Mouse (Mus musculus) retina, postnatal 1 day (tissue): ENCODE data around the gene Stat3.

Experiments
- DNase-seq: peaks from one replicate; pipeline ENCODE4 v3.0.0-alpha.2; 2012

The Stat3 gene

DNA sequence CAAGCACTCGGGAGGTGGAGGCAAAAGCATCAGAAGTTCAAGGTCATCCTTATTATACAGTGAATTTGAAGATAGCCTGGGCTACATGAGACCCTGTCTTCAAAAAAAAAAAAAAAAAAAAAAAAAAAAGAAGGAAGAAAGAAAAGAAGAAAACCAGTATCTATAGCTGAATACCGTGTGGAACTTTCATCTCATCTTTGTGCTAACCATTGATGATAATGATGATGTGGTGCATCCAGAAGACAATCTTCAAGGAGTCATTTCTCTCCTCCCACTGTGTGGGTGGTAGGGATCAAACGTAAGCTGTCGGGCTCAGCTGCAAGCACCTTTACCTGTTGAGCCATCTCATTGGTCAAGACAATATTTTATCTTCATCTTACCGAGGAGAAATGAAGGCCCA is 21.3 kb downstream of the Stat3 start:
- no peak for DNase-seq

DNA sequence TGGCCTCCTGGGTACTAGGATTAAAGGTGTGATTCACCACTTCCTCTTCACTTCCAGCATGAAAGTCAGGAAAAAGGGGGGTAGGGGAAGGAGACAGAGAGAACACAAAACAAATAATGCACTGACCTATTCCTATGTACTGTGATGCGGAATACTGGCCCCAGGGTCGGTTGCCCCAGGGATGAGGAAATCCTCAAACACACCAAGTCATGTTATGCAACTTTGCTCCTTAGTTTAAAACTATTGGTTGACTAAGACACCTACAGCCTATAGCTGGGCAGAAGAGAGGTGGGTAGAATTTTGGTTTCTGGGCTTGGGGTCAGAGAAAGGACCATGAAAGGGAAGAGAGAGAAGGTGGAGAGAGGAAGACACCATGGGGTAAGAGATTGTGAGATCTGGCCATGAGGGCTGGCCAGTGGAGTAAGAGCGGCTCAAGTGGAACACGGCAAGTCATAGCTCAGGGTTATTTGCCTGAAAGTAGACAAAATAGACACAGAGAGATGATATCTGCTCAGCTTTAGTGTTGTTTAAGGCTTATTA is 22.8 kb downstream of the Stat3 start:
- DNase-seq: no peak

DNA sequence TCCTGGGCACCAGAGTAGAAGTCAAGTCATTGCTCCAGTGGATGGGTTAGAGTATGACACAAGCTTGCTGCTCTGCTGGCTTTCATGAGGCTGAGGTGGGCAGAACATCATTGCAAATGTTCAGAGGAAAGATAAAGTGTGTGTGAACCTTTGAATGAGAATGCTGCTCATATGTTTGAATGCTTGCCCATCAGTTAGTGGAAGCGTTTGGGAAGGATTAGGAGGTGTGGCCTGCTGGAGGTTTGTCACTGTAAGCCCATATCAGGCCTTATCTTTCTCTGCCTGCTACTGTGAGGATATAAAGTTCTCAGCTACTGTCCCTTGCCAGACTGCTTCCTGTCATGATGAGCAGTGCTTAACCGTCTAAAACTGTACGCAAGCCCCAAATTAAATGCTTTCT is 24.3 kb downstream of the Stat3 start:
- DNase-seq: no peak

DNA sequence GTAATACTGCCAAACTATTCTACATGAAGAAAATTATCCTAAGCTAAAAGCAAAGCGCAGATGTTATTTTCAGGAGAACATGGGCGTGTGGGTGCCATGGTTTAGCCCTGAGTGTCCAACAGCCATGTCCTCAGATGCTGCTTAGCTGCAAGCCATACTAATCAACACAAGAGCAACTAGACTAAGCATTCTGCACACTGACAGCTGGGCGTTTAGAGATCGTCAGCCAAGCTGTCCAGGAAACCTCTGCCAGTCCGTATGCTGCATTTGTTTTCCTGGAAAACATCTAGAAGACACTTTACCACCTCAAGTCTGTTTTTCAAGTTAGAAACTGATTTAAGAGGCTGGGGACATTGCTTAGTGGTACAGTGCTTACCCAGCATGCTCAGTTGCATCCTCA is 24.9 kb downstream of the Stat3 start:
- DNase-seq: no peak

- no peak for DNase-seq
Measured at GRCm38 (mm10) chr11:100912401-100913155, 26.8 kb downstream of the Stat3 start.

- DNase-seq: no peak
Measured at GRCm38 (mm10) chr11:100908567-100908966, 30.8 kb downstream of the Stat3 start.

GRCm38 (mm10) chr11:100908112-100908511 is 31.2 kb downstream of the Stat3 start:
- no peak for DNase-seq

- DNase-seq: no peak
Measured at GRCm38 (mm10) chr11:100906885-100907284, 32.5 kb downstream of the Stat3 start.

- no peak for DNase-seq
Measured at GRCm38 (mm10) chr11:100905929-100906328, 33.4 kb downstream of the Stat3 start.

- no peak for DNase-seq
Measured at GRCm38 (mm10) chr11:100904580-100905351, 34.6 kb downstream of the Stat3 start.

DNA sequence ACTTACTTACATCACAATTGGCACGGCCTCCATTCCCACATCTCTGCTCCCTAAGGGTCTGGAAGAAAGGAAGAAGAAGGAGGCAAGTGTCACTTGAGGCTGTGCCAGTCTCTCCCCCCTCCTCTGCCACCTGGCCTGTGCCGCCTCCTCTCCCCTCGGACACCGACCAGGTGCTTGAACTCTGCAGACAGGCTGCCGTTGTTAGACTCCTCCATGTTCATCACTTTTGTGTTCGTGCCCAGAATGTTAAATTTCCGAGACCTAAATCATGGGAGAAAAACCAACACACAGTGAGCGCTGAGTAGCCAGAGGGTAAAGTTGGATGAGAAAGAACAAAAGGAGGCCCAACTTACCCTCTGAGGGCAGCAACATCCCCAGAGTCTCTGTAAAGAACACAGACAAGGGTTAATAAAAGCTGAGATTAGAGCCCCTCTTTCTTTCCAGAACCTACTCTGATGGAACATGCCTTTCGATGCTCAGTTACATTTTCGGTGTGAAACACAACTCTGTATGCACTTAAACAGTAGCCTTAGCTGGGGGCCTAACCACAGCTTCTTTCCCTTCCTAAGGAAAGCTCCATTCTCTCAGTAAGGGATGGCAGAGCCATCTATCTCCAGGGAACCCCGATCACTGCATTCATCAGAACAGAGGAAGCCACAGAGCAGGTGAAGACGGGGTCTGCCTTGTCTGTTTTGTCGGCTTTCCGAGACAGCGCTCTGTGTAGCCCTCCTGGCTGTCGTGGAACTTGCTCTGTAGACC is 40.7 kb downstream of the Stat3 start:
- no peak for DNase-seq

DNA sequence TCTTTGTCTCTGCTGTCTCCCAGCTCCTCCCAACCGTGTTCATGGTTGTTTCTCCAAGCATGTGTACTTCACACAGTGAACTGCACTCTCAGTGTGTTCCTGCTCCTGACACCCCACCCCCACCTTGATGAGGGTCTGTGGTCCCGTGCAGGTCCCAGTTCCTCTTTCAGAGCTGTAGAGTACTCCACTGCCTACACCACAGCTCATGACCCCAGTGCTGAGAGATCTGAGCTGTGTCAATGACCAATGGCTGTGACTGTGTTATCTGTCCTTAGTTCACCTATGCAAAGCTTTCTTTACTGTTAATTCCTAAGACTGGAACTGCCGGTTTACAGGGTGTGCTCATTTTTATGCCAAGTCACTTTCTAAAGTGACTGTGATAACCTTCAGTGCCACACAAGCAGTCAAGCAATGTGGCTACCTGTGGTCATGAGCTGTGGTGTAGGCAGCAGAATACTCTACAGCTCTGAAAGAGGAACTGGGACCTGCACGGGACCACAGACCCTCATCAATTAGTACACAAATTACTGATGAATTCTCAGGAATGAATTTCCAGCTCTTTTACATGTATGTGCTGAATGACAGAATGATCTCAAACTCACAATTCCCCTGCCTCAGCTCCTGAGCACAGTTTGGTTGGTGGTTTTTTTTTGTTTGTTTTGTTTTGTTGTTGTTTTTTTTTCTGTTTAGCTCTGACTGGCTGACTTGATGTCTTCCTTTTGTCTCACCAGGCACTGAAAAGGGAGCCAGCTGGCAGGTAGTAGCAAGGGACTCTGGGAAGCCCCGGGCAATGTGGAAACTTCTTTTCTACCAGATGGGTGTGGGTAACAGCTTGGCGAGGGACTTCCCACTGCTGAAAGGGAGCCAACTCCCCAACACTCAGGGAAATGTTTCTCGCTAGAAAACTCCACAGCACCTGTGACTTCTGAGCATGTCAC is 41.8 kb downstream of the Stat3 start:
- DNase-seq: no peak

DNA sequence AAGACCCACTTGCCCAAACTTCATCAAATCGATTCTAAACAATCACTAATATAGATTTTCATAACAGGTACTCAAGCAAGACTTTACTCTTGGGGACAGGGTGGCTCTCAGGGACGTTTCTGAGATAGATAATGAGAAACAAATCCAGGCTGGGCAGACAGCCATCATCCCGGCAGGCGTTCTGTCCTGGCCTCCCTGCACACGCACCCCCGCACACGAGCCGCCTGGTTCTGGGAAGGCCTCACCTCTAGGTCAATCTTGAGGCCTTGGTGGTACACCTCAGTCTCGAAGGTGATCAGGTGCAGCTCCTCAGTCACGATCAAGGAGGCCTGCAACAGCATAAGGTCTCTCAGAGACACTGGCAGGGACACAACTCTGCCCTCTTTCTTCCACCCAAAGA is 43.3 kb downstream of the Stat3 start:
- no peak for DNase-seq

GRCm38 (mm10) chr11:100894146-100894918 is 45.0 kb downstream of the Stat3 start:
- DNase-seq: no peak

DNA sequence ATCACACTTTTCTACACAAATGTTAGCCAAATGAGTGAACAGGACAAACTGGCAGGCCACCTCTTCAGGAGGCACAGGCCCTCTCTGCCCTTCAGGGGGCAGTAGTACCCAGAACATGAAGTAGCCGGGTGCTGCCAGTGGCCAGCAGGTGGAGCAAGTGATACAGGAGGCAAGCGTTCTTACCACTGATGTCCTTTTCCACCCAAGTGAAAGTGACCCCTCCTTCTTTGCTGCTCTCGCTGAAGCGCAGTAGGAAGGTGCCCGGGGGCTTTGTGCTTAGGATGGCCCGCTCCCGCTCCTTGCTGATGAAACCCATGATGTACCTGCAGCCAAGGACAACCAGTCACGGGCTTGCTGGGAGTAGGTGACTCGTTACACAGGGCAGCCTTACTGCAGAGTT is 45.9 kb downstream of the Stat3 start:
- DNase-seq: peak; percentile 93

- no peak for DNase-seq
Measured at GRCm38 (mm10) chr11:100892435-100892834, 46.9 kb downstream of the Stat3 start.

DNA sequence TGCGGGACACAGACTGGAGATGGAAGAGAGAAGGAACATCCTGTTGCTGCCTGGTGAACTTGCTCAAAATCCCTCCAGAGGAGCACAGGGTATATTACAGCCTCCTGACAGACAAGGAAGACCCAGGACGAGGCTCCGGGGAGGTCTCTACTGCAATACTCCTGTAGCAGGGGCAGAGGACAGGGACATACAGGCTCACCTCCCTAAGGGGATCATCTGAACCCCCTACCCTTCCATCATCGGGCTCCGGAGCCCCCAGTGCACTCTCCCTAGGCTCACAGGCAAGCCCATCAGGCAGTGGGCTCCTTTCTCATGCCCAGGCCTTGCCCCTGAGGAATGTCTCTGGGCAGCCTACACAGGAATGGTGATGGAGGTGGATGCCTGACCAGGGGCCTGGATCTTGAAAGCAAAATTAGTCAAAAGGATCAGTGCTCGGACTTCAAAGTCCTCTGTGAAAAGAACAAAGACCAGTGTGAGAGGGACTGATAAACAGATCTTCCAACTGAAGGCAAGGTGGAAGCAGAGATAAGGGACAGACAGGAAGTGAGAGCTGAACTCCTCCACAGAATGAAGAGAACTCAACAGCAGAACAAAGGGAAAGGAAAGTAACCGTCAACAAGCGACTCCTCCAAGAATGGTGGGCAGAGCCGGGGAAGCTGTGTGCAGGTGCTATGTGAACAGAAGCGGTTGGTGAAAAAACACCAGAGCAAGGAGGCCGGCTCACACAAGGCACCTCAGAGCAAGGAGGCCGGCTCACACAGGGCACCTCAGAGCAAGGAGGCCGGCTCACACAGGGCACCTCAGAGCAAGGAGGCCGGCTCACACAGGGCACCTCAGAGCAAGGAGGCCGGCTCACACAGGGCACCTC is 47.9 kb downstream of the Stat3 start:
- no peak for DNase-seq

GRCm38 (mm10) chr11:100890481-100890880 is 48.9 kb downstream of the Stat3 start:
- no peak for DNase-seq

DNA sequence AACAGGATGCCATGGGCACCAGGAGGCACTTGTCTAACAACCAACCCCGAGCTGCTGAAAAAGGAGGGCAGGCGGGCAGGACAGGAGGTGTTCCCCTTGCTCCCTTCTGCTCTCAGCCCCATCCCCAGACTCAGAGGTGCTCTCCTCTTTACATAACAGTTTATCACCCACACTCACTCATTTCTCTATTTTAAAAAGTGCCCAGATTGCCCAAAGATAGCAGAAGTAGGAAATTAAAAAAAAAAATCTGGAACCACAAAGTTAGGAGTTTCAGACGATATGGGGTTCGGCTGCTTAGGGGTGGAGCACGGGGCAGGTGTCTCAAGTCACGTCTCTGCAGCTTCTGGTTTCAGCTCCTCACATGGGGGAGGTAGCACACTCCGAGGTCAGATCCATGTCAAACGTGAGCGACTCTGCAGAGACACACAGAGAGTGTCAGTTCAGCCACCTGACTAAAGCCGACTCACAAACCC is 51.0 kb downstream of the Stat3 start:
- DNase-seq: no peak

GRCm38 (mm10) chr11:100887764-100888163 is 51.6 kb downstream of the Stat3 start:
- no peak for DNase-seq
